Mouse (Mus musculus) cerebellum, adult 9-11 months (tissue): ENCODE measurements at regions not wholly inside any gene's neighbourhood (a gene's known extent, or its start where the extent isn't known, plus 50 kb on each side); places are given as distances from the start of the nearest gene placed in this dataset.
"Not testable (repeated sequence)": the region's sequence is repeated elsewhere in the genome, so short reads cannot be mapped to it uniquely, and the experiment has no call there.

Experiments
- DNase-seq: peaks from one replicate; pipeline ENCODE4 v3.0.0; 2022

GRCm38 (mm10) chr7:29639591-29639990 lies 87.2 kb downstream of the Catsperg2 start:
- not testable (repeated sequence) for DNase-seq

DNA sequence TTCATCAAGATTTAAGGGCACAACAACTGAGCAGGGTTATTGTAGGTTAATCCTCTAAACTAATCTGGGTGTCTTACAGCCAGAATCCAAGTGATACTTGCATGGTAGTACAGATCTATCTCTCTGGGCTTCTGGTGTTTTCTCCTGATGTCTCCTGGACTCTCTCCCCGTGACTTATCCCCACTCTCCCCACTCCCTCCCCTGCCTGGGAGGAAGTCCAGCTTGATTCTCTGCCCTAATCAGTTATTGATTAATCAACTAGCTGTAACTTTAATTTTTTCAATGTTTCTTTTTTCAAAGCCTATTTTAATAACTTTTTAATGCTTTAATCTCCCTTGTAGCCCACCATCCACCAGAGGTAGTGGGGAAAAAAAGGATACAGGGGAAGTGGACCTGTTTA lies 83.9 kb upstream of the Sipa1l3 start:
- no peak for DNase-seq

- no peak for DNase-seq
These were observed 82.9 kb upstream of the Sipa1l3 start for GRCm38 (mm10) chr7:29601337-29601736.

DNA sequence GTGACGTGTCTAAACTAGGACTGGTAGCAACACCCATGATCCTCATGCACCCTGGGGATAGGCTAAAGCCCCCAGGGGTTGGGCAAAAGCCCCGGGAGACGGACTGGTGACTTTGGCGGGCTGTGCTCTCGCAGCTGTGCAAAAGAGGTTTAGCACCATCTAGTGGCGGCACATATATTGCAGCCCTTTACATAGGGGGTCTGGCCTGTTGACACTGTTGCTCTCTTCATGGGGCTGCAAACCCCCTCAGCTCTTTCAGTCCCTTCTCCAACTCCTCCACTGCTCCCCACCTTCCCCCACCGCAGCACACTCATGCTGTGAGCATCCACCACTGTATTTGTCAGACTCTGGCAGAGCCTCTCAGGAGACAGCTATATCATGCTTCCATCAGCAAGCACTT lies 78.8 kb upstream of the Sipa1l3 start:
- peak; percentile 13 for DNase-seq

GRCm38 (mm10) chr7:29578128-29578527 lies 59.7 kb upstream of the Sipa1l3 start:
- no peak for DNase-seq

- DNase-seq = no peak
These were observed 57.2 kb upstream of the Sipa1l3 start for GRCm38 (mm10) chr7:29575606-29576005.
